Mouse (Mus musculus): Measurements from ENCODE around the gene Hoxa5. TPM values are rescaled to one million over a fixed set of nuclear protein-coding genes. Genes with fewer than 3 reads are reported as not detected.
A peak's percentile ranks its signal among the peaks of the same experiment; 100 is the strongest.

Hoxa5 gene
- polyA plus RNA-seq, 1 experiment from 2014 or later: 44.7 TPM

GRCm38 (mm10) chr6:52159979-52160378 is 44.4 kb downstream of the Hoxa5 start:
- Histone ChIP-seq H3K4me1 (replicated peaks) (peaks cover 85% of the 10 kb centered on the region), H3K4me2 (peak overlapping the region; percentile 75), H3K27me3 (peaks cover 15% of the 10 kb centered on the region), H3K9me3 (no peaks in the 10 kb centered on the region), H3K36me3 (no peaks in the 10 kb centered on the region), H3K9ac (peak overlapping the region; percentile 92), H3K27ac (replicated peaks) (peak overlapping the region; percentile 99), H3K4me3 (peak overlapping the region; percentile 89)
- 5% methylated on average over 9 of the region's 9 CpGs for WGBS
- no peak for ATAC-seq (ENCODE audit: low read depth)

GRCm38 (mm10) chr6:52159164-52159761 is 45.1 kb downstream of the Hoxa5 start:
- Histone ChIP-seq H3K4me2 (peak overlapping the region; percentile 75), H3K9ac (peak overlapping the region; percentile 92), H3K4me3 (peak overlapping the region; percentile 89), H3K4me1 (replicated peaks) (peaks cover 84% of the 10 kb centered on the region), H3K9me3 (no peaks in the 10 kb centered on the region), H3K36me3 (no peaks in the 10 kb centered on the region), H3K27me3 (peaks cover 15% of the 10 kb centered on the region), H3K27ac (replicated peaks) (peak overlapping the region; percentile 99)
- no peak for ATAC-seq (ENCODE audit: low read depth)
- WGBS: 1% methylated on average over 12 of the region's 12 CpGs

DNA sequence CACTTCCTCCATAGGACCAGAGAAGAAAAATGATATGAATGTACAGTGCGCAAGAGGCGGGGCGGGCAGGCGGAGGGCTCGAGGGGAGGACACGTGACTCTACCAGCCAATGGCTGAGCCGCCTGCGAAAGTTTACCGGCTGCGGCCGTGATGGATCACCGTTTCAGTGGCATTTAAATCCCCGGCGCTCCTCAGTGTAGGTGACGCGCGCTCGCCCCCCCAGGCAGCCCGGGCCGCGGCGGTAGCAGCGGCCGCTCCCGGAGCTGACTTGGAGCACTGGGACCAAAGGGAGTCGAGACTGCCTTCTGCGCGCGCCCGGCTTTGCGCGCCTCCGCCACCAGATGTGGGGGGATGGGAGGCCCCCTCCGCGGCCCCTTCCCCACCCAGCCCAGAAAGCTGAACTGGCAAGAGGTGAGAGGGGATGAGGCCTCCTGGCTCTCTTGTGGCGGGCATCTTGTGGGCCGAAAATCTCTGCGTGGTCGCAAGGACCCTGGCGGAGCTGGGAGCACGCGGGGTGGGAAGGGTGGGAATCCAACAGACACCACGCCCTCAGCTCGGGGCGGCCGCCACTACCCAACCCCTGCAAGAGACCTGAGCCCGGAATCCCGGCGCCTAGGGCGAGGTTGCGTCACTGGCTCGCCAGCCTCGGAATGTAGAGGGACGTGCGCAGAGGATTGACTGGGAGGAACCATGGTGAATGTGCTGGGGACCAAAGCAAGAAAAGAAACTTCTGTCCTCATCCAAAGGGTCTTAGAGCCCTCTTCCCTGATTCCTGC is 45.9 kb downstream of the Hoxa5 start, which contains the start of gene Hoxa1:
Gene Hoxa1, minus strand, starts transcription at position 42 of the 776 bp plus-strand sequence.
- Histone ChIP-seq H3K36me3 (no peaks in the 10 kb centered on the region), H3K9ac (peak within 1 kb of the TSS; percentile 92), H3K4me1 (replicated peaks) (peaks cover 83% of the 10 kb centered on the region), H3K4me3 (peak within 1 kb of the TSS; percentile 89), H3K9me3 (no peaks in the 10 kb centered on the region), H3K27me3 (peaks cover 15% of the 10 kb centered on the region), H3K4me2 (peak within 1 kb of the TSS; percentile 75), H3K27ac (replicated peaks) (peak within 1 kb of the TSS; percentile 99)
- peak; percentile 90 for ATAC-seq (ENCODE audit: low read depth)
- WGBS: under 1% methylated on average over 50 of the region's 55 CpGs

GRCm38 (mm10) chr6:52157466-52158275 is 46.7 kb downstream of the Hoxa5 start:
- Histone ChIP-seq H3K27ac (replicated peaks) (peak overlapping the region; percentile 68), H3K36me3 (no peaks in the 10 kb centered on the region), H3K4me3 (peak overlapping the region; percentile 89), H3K4me2 (peak overlapping the region; percentile 75), H3K27me3 (peaks cover 20% of the 10 kb centered on the region), H3K4me1 (replicated peaks) (peaks cover 83% of the 10 kb centered on the region), H3K9ac (peak overlapping the region; percentile 92), H3K9me3 (no peaks in the 10 kb centered on the region)
- WGBS: 1% methylated on average over 32 of the region's 32 CpGs
- peak; percentile 33; the same call in 1 of the 2 replicates for ATAC-seq (ENCODE audit: low read depth)

DNA sequence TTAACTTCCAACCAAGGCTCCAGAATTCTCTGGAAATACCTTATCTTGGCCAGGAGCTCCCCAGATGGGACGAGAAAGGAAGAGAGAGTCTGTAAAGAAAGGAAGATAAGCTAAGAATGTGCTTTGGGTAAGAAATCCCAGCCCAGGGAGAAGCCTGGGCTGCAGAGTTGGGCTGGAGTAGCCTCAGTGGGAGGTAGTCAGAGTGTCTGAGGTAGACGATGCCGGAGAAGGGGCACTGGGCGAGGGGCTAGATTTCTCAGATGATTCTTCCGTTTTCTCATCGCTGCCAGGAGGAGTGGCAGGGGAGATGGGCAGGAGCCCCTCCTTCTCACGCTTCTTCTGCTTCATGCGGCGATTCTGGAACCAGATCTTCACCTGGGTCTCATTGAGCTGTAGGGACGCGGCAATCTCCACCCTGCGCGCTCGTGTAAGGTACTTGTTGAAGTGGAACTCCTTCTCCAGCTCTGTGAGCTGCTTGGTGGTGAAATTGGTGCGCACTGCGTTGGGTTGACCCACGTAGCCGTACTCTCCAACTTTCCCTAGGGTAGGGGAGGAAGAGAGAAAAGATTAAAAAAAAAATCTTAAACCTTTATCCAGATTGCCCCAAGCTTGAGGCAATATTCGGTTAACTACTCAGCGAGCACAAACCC is 47.7 kb downstream of the Hoxa5 start:
- ATAC-seq (ENCODE audit: low read depth): no peak
- Histone ChIP-seq H3K4me1 (replicated peaks) (peaks cover 81% of the 10 kb centered on the region), H3K4me2 (peak overlapping the region; percentile 75), H3K36me3 (no peaks in the 10 kb centered on the region), H3K27ac (replicated peaks) (no peak overlapping the region; the same call in 1 of the 2 replicates), H3K4me3 (peak overlapping the region; percentile 89), H3K27me3 (peaks cover 26% of the 10 kb centered on the region), H3K9me3 (no peaks in the 10 kb centered on the region), H3K9ac (peak overlapping the region; percentile 92)
- 3% methylated on average over 20 of the region's 20 CpGs for WGBS

GRCm38 (mm10) chr6:52155471-52155870 is 48.9 kb downstream of the Hoxa5 start:
- Histone ChIP-seq H3K27ac (replicated peaks) (no peak overlapping the region), H3K4me1 (replicated peaks) (peaks cover 77% of the 10 kb centered on the region), H3K9me3 (no peaks in the 10 kb centered on the region), H3K9ac (0 out of 2 replicates have a peak overlapping the region, but pooled peaks have one; percentile 17), H3K27me3 (peaks cover 26% of the 10 kb centered on the region), H3K4me3 (0 out of 2 replicates have a peak overlapping the region, but pooled peaks have one; percentile 89), H3K36me3 (no peaks in the 10 kb centered on the region), H3K4me2 (peak overlapping the region; percentile 75)
- no peak for ATAC-seq (ENCODE audit: low read depth)
- WGBS: 45% methylated on average over 3 of the region's 3 CpGs

DNA sequence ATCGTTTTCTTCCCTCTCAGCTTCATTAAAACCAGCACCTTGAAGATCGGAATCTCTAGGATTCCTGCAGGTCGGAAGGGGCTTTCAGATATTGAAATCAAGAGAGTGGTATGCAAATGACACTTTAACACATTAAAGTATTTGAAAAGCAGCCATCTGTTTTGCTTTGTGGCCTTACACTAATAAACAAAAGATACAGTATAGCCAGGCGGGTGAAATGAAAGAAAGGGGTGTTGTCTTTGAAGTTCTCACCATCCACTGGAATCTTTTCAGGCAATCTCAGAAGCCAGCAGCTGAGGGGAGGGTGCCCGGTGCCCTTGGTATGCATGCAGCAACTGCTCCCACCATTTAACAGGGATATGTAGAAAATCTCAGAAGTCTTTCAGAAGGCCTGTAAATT is 50.3 kb downstream of the Hoxa5 start:
- Histone ChIP-seq H3K9ac (no peak overlapping the region), H3K27me3 (peaks cover 35% of the 10 kb centered on the region), H3K27ac (replicated peaks) (no peak overlapping the region), H3K4me1 (replicated peaks) (peaks cover 66% of the 10 kb centered on the region), H3K9me3 (no peaks in the 10 kb centered on the region), H3K4me2 (0 out of 2 replicates have a peak overlapping the region, but pooled peaks have one; percentile 1), H3K36me3 (no peaks in the 10 kb centered on the region), H3K4me3 (no peak overlapping the region)
- no peak for ATAC-seq (ENCODE audit: low read depth)
- 19% methylated on average over 5 of the region's 5 CpGs for WGBS

GRCm38 (mm10) chr6:52153270-52153669 is 51.1 kb downstream of the Hoxa5 start:
- Histone ChIP-seq H3K36me3 (no peaks in the 10 kb centered on the region), H3K4me3 (no peak overlapping the region), H3K9ac (no peak overlapping the region), H3K27me3 (peaks cover 35% of the 10 kb centered on the region), H3K9me3 (no peaks in the 10 kb centered on the region), H3K27ac (replicated peaks) (0 out of 2 replicates have a peak overlapping the region, but pooled peaks have one; percentile 28), H3K4me2 (0 out of 2 replicates have a peak overlapping the region, but pooled peaks have one; percentile 13), H3K4me1 (replicated peaks) (peaks cover 64% of the 10 kb centered on the region)
- WGBS: 5% methylated on average over 6 of the region's 6 CpGs
- ATAC-seq (ENCODE audit: low read depth): no peak

DNA sequence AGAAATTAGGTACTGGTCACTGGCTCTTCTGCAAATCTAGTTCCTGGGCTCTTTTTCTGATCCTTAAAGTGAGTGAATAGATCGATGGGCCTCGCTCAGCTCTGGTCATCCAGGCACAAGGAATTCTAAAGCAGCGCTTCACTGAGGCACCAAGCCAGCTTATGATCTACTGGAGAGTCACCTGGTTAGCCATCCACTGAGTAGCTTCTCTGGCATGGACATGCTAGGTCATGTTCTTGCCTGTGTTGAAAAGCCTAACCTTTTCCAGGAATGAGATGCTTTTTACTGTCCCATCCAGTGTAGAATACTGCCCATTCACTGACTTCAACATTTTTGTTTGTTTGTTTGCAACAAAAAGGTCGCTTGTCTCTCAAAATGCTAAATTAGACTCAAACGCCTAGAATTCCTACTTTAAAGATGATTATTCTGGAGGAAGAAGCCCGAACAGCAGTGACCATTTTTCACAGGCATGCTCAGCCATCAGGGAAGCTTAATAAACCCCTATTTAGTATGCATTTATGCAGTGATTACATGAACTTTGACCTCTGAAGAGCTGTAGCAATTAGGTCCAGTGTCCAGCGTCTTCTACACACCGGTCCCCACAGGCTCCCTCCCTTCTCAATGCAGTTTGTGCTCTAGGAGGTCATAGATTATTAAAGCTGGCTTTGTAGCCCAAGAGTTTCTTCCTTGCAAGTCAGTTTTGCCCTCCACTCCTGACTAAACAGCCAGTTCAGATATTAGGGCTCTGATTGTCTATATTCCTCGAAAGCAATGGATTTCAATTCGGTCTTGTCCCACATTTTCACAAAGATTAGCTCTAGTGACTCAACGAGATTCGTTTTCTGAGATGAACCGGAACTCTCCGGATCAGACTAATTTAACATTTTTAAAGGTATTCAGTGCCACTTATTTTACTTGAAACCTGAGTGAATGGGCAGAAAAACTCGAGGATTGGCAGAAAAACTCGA is 51.9 kb downstream of the Hoxa5 start:
- no peaks in the 10 kb centered on the region for H3K36me3 ChIP-seq
- H3K9ac ChIP-seq: no peak overlapping the region
- H3K4me1 ChIP-seq (replicated peaks): peaks cover 59% of the 10 kb centered on the region
- 14% methylated on average over 16 of the region's 16 CpGs for WGBS
- H3K9me3 ChIP-seq: no peaks in the 10 kb centered on the region
- no peak for ATAC-seq (ENCODE audit: low read depth)
- H3K27ac ChIP-seq (replicated peaks): 0 out of 2 replicates have a peak overlapping the region, but pooled peaks have one; percentile 28
- H3K27me3 ChIP-seq: peaks cover 35% of the 10 kb centered on the region
- 0 out of 2 replicates have a peak overlapping the region, but pooled peaks have one; percentile 13 for H3K4me2 ChIP-seq
- no peak overlapping the region for H3K4me3 ChIP-seq

Data from neural tube, embryonic 13.5 days (tissue).